Mouse (Mus musculus) bone marrow macrophage, adult 2 months (primary cell): Measurements from ENCODE around the gene Abhd2. TPM values are rescaled to one million over a fixed set of nuclear protein-coding genes. Genes with fewer than 3 reads are reported as not detected.

Experiments used
- H3K27ac ChIP-seq: 2 replicates; pipeline ENCODE4 v1.5.1; 2012; ENCODE audit warnings: low read depth, low read length; ENCODE audit not compliant: insufficient read depth
- H3K4me1 ChIP-seq: 2 replicates; pipeline ENCODE4 v1.6.1; 2012; ENCODE audit warnings: low read length; ENCODE audit not compliant: control insufficient read depth, insufficient read depth
- H3K4me3 ChIP-seq: 2 replicates; pipeline ENCODE4 v1.5.1; 2012; ENCODE audit warnings: mild to moderate bottlenecking, low read length, moderate library complexity; ENCODE audit not compliant: insufficient read depth
- CTCF ChIP-seq: IDR thresholded peaks from 2 replicates; pipeline ENCODE4 v1.5.1; 2012; ENCODE audit warnings: low read depth, mild to moderate bottlenecking, low read length, moderate library complexity
- POLR2A ChIP-seq: IDR thresholded peaks from 2 replicates; pipeline ENCODE4 v1.6.1; 2012; ENCODE audit warnings: mild to moderate bottlenecking, low read depth, low read length, borderline replicate concordance
- polyA plus RNA-seq: library from polyadenylated mRNA; stranded (reverse); fragments of >200 nt; gene quantifications from 2 replicates; pipeline ENCODE4 v1.2.4, GENCODE M21; 2012; ENCODE audit not compliant: missing spikeins, insufficient read depth, insufficient read length

Gene Abhd2
- polyA plus RNA-seq, 1 experiment: 25.9 TPM

GRCm38 (mm10) chr7:79243236-79243635 is 29.8 kb upstream of the Abhd2 start:
- no peak overlapping the region for H3K27ac ChIP-seq
- TF ChIP-seq CTCF (no peak), POLR2A (no peak)
- no peaks in the 10 kb centered on the region for H3K4me1 ChIP-seq
- no peak overlapping the region for H3K4me3 ChIP-seq

DNA sequence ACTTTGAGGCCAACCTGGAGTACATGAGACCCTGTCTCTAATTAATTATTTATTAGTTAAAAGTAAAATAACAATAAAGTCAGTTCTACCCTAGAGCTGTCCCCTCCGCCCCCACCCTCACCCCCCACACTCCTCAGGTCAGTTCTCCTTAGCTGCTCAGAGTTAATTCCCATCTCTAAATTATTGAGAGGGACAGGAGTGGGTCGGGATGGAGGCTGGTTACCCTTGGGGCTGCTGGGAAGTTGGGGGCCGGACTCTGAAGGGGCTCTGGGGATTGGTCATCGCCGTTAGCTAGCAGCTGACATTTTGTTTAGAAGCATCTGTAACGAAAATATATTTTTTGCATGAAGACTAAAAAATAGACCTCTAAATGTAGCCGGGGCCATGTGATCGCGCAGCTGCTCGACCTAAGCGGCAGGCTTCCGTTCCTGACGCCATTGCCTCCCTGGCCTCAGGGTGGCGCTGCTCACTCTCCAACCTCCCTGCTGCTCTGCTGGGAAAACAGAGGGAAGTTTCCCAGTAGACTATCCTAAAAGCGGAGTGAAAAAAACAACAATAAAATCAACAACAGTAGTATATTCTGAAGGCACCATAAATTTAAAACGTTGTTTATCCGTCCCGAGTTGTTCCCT is 26.8 kb upstream of the Abhd2 start:
- TF ChIP-seq CTCF: peak; percentile 90
- no peak for TF ChIP-seq POLR2A
- Histone ChIP-seq H3K4me1 (no peaks in the 10 kb centered on the region), H3K4me3 (no peak overlapping the region), H3K27ac (no peak overlapping the region)

DNA sequence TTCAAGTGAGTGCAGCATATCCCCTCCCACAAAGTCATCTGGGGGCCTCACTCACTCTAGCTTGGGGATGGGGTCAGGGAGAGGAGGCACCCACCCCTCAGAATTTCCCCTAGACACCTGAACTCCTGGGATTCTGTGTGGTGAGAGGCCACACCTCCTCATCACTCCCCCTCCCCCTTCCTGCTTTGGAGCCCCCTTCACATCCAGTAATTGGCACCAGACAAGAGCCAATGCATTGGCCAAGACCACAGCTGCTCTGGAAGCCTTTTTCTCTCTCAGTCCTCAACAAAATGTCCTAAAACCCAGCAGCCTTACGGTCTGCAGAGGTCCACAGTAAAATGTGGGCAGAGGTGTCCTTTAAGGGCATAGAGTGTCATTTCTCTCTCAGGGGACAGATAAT is 25.6 kb upstream of the Abhd2 start:
- Histone ChIP-seq H3K4me1 (no peaks in the 10 kb centered on the region), H3K27ac (no peak overlapping the region), H3K4me3 (no peak overlapping the region)
- no peak for TF ChIP-seq POLR2A

DNA sequence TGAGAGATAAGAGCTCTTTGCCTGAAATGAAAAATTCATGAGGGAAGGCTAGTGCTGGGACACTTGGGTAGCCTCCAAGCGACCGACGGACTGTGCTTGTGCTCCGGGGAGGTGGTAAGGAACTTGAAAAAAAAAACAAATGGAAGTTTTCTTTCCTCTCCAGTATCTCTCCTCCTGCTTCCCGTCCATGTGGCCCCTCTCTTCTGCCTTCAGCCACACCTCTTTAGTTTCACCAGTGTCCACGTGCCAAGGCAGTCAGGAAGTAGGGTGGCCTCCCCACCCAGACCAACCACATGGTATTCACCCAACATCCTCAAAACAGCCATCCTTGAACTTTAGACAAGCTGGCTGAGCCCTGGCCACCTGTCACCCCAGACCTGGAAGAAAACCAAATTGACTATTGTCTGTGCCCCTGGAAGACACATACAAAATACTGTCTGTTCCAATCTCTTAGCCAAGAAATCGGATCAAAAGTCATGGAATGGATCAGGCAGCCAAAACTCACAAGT is 25.1 kb upstream of the Abhd2 start:
- no peaks in the 10 kb centered on the region for H3K4me1 ChIP-seq
- no peak overlapping the region for H3K4me3 ChIP-seq
- TF ChIP-seq POLR2A (no peak), CTCF (no peak)

DNA sequence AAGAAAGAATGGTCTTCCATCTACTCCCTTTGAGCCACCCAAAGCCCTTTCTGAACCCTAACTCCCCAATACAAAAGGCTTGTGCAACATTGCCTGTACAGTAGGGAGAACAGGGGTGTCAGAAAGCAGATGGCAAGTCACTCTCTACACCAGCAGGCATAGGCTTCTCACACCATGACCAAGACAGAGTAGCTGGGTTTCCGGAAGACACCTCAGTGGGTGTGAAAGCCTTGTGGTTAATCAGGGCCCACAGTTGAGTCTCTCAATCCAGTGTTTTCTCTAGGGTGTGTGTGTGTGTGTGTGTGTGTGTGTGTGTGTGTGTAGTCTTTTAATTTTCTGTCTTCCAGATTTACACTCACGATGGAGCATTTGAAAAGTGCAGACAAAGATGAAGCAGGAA is 23.4 kb upstream of the Abhd2 start:
- no peak for TF ChIP-seq CTCF
- no peak for TF ChIP-seq POLR2A
- Histone ChIP-seq H3K4me1 (no peaks in the 10 kb centered on the region), H3K27ac (no peak overlapping the region), H3K4me3 (no peak overlapping the region)

More for the DNA sequence above, 25.1 kb upstream of the Abhd2 start:
- H3K27ac ChIP-seq: no peak overlapping the region

DNA sequence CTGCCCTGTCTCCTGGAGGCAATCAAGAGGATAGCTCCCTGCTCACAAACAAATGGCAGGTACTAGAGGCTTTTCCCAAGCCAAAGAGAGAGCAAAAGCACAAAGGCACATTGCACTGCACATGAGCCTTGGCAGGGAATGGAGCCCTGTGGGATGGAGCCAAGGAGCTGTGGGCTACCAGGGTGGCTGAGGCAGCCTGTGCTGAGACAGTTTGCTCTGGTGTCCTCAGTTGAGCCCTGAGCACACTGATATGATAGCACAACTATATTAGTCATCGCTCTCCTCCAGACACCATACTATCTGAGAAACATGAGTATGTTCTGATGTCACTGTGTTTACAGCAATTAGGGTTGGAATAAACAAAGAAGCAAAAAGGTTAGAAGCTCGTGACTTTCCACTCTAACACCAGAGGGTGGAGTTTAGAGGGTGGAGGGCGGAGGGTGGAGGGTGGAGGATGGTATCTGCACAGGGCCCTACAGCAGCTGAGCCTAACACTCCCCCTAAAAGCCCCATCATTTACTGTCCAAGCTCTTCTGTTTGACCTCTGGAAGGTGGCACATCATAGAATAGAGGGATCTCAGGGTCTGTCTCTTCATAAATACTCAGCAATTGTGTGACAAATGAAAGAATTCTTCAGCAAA is 18.6 kb upstream of the Abhd2 start:
- no peak overlapping the region for H3K27ac ChIP-seq
- TF ChIP-seq POLR2A (no peak), CTCF (no peak)

GRCm38 (mm10) chr7:79255350-79255749 is 17.6 kb upstream of the Abhd2 start:
- H3K27ac ChIP-seq: no peak overlapping the region
- H3K4me1 ChIP-seq: no peaks in the 10 kb centered on the region
- TF ChIP-seq CTCF (no peak), POLR2A (no peak)
- H3K4me3 ChIP-seq: no peak overlapping the region

More for the DNA sequence above, 18.6 kb upstream of the Abhd2 start:
- Histone ChIP-seq H3K4me1 (no peaks in the 10 kb centered on the region), H3K4me3 (no peak overlapping the region)

- Histone ChIP-seq H3K4me3 (no peak overlapping the region), H3K4me1 (no peaks in the 10 kb centered on the region), H3K27ac (no peak overlapping the region)
- no peak for TF ChIP-seq POLR2A
- TF ChIP-seq CTCF: no peak
Measured at GRCm38 (mm10) chr7:79255752-79256151, 17.2 kb upstream of the Abhd2 start.

GRCm38 (mm10) chr7:79256716-79257115 is 16.3 kb upstream of the Abhd2 start:
- H3K4me1 ChIP-seq: no peaks in the 10 kb centered on the region
- no peak overlapping the region for H3K27ac ChIP-seq
- TF ChIP-seq CTCF (no peak), POLR2A (no peak)
- no peak overlapping the region for H3K4me3 ChIP-seq

DNA sequence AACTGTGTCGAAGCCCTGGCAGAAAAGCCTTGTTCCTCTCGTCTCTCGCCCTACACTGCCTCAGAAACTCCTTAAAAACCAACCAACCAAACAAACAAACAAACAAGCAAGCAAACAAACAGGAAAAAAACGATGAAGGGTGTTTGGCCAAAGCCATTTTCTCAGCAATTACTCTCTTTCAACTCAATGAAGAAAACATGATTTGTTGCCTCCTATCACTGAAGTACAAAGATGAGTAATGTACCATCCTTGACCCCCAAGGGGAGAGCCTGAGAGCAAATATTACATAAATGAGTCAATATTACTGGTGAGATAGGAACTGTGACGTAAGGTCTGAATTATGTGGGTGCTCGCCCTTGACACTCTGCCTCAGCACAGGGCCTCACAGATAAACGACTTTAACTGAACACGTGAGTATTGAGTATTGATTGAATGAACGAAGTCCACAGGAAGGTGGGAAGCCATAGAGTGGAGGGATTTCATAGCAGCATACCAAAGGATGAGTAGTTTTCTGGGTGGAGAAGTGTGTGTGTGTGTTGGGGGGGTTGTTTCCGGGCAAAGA is 13.9 kb upstream of the Abhd2 start:
- TF ChIP-seq CTCF (no peak), POLR2A (no peak)
- H3K27ac ChIP-seq: no peak overlapping the region
- H3K4me1 ChIP-seq: no peaks in the 10 kb centered on the region
- H3K4me3 ChIP-seq: no peak overlapping the region

- no peak overlapping the region for H3K4me3 ChIP-seq
- TF ChIP-seq CTCF: no peak
- no peak for TF ChIP-seq POLR2A
- no peaks in the 10 kb centered on the region for H3K4me1 ChIP-seq
- H3K27ac ChIP-seq: no peak overlapping the region
Measured at GRCm38 (mm10) chr7:79262478-79262877, 10.5 kb upstream of the Abhd2 start.
